Mouse (Mus musculus): ENCODE results near the gene Creg1. TPM values are rescaled to one million over a fixed set of nuclear protein-coding genes. Genes with fewer than 3 reads are reported as not detected.

The Creg1 gene
- total and polyA plus RNA-seq, 3 experiments, result 77.2 to 93.3 (median 85.7) TPM

DNA sequence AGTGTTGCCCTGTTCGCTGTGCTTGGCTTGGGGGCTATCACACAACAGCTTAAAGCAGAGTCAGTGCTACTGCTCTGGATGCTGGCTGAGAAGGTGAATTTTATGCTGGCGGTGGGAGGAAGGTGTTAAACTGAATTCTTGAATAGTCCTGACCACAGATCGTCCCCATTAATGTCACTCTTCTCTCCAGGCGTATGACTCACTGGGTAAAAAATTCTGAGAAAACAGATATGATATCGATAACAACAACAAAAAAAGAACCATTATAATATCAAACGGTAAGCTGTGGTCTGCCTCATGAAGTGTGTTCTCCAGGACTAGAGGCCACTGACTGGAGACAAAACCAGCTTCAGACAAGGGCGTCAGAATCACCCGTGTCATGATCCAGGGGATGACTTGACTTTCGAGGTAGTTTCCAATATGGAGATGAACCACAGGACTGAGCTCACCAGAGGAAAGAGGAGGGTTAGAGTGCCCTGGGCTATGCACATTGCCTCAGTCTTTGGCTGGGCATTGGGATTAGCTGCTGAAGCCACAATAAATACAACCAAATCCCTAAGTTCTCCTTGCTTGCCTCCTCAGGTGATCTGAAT lies 40.9 kb upstream of the Creg1 start:
- H3K27ac ChIP-seq, result no peak overlapping the region
- no peak overlapping the region for H3K4me3 ChIP-seq
- H3K79me2 ChIP-seq (replicated peaks; ENCODE audit: control insufficient read depth, insufficient read depth, low read length), result no peaks in the 10 kb centered on the region
- no peak for DNase-seq
- no peak overlapping the region for H3K9ac ChIP-seq (ENCODE audit: low read depth, low read length)
- intact Hi-C loops (cut with DNase I), result no loop called here
- H3K27me3 ChIP-seq (ENCODE audit: control insufficient read depth, insufficient read depth, low read length), result no peaks in the 10 kb centered on the region
- peaks cover 8% of the 10 kb centered on the region for H3K4me1 ChIP-seq (ENCODE audit: control insufficient read depth, insufficient read depth, low read length)
- 85% methylated on average over 9 of the region's 9 CpGs for WGBS
- no peak for TF ChIP-seq CTCF (IDR thresholded peaks at IDR 0.05)
- TF ChIP-seq POLR2A (IDR thresholded peaks at IDR 0.05; ENCODE audit: insufficient read depth, low read depth, low read length), result no peak
- TF ChIP-seq EP300 (IDR thresholded peaks at IDR 0.05; ENCODE audit: insufficient read depth, low read depth, low read length), result no peak
- no peaks in the 10 kb centered on the region for H3K36me3 ChIP-seq (ENCODE audit: control insufficient read depth, insufficient read depth, low read length)

DNA sequence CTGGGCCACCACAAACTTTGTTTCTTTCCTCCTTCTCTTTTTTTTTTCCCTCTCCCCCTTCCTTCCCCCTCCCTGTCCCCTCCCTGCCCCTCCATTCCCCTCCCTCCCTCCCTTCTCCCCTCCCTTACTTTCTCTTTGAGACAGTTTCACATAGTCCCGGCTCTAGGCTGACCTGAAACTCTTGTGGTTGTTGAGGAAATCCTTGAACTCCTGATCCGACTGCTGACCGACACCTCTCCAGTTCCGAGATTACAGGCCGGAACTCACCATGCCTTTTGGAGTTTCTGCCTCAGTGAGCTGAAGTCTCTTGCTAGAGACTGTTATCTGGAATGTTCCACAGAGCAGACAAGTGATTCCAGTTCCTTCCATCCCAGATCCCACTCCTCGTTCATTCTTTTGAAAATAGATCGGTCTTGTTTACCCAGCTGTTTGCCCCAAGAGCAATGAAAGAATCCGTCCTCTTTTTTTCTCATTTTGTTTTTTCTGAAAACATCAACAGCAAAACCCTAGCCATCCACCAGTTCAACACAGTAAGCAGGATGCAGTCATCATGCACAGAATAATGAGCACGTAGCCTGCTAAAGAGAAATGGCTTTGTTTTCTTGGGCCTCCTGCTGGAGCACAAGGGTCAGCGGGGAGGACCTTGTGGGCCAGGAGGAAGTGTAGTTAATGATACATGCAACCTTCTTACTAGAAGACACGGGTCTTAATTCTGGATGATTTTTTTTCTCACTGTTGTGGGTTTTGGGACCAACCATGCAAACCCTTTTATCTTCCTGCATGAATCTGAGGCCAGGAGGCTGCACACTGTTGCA lies 39.1 kb upstream of the Creg1 start:
- Histone ChIP-seq H3K27me3 (ENCODE audit: control insufficient read depth, insufficient read depth, low read length) (no peaks in the 10 kb centered on the region), H3K9ac (ENCODE audit: low read depth, low read length) (no peak overlapping the region), H3K27ac (peak overlapping the region; percentile 51), H3K36me3 (ENCODE audit: control insufficient read depth, insufficient read depth, low read length) (no peaks in the 10 kb centered on the region), H3K4me3 (no peak overlapping the region), H3K79me2 (replicated peaks; ENCODE audit: control insufficient read depth, insufficient read depth, low read length) (no peaks in the 10 kb centered on the region), H3K4me1 (ENCODE audit: control insufficient read depth, insufficient read depth, low read length) (peaks cover 3% of the 10 kb centered on the region; the same call in 1 of the 2 replicates)
- 41% methylated on average over 11 of the region's 11 CpGs for WGBS
- DNase-seq, result no peak
- intact Hi-C loops (cut with DNase I), result no loop called here
- no peak for TF ChIP-seq POLR2A (IDR thresholded peaks at IDR 0.05; ENCODE audit: insufficient read depth, low read depth, low read length)
- peak; percentile 43 for TF ChIP-seq CTCF (IDR thresholded peaks at IDR 0.05)

DNA sequence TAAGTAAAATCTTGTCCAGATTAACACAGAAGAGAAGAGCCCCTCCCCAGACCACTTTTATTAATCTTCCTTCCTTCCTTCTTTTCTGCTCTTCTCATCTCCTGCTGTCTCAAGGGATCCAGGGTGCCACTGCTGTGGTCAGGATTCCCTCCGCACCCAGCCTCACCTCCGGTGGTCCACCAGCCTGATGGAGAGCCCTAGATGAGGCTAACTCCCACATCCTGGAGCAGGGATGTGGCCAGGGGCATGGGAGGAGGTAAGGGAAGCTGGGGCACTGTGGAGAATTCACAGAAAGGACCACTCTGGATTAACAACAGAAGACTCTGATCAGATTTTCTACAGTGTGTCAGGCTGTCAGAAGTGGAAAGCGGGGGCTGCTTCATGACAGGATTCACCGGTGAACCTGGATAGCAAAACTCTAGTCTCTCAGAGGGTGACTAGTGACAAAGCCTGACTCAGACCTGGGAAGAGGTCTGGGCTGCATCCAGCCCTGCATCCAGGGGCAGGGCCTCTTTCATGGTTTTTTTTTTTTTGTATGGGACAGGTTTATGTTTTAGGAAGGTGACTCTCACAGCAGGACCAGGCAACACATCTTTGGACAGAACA lies 38.4 kb upstream of the Creg1 start:
- intact Hi-C loops (cut with DNase I), result no loop called here
- H3K27me3 ChIP-seq (ENCODE audit: control insufficient read depth, insufficient read depth, low read length), result no peaks in the 10 kb centered on the region
- 72% methylated on average over 4 of the region's 4 CpGs for WGBS
- H3K79me2 ChIP-seq (replicated peaks; ENCODE audit: control insufficient read depth, insufficient read depth, low read length), result no peaks in the 10 kb centered on the region
- H3K27ac ChIP-seq, result peak overlapping the region; percentile 51
- no peak overlapping the region for H3K4me3 ChIP-seq
- TF ChIP-seq POLR2A (IDR thresholded peaks at IDR 0.05; ENCODE audit: insufficient read depth, low read depth, low read length) (no peak), EP300 (IDR thresholded peaks at IDR 0.05; ENCODE audit: insufficient read depth, low read depth, low read length) (no peak), CTCF (IDR thresholded peaks at IDR 0.05) (no peak)
- H3K4me1 ChIP-seq (ENCODE audit: control insufficient read depth, insufficient read depth, low read length), result peaks cover 3% of the 10 kb centered on the region; the same call in 1 of the 2 replicates
- no peaks in the 10 kb centered on the region for H3K36me3 ChIP-seq (ENCODE audit: control insufficient read depth, insufficient read depth, low read length)
- DNase-seq, result no peak
- no peak overlapping the region for H3K9ac ChIP-seq (ENCODE audit: low read depth, low read length)

DNA sequence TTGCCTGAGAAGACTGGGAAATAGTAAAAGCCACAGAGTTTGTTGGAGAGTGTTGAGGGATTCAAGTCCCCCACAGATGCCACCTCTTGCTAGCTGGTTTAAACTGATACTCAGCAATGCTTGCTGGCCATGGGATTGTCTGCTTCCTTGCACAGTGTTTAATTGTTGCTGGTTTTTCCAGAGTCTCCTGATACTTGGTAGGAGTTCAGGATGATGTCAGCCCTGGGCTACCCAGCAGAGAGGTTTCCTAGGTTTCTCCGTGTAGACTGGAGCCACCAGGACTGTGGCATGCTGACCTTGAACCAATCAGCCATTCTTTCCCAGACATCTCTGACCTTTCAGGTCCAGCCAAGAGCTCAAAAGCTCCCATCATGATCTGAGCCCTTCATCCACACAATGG lies 36.6 kb upstream of the Creg1 start:
- WGBS, result 11% methylated on average over 1 of the region's 1 CpGs
- intact Hi-C loops (cut with DNase I), result no loop called here
- TF ChIP-seq CTCF (IDR thresholded peaks at IDR 0.05) (no peak), EP300 (IDR thresholded peaks at IDR 0.05; ENCODE audit: insufficient read depth, low read depth, low read length) (no peak), POLR2A (IDR thresholded peaks at IDR 0.05; ENCODE audit: insufficient read depth, low read depth, low read length) (no peak)

DNA sequence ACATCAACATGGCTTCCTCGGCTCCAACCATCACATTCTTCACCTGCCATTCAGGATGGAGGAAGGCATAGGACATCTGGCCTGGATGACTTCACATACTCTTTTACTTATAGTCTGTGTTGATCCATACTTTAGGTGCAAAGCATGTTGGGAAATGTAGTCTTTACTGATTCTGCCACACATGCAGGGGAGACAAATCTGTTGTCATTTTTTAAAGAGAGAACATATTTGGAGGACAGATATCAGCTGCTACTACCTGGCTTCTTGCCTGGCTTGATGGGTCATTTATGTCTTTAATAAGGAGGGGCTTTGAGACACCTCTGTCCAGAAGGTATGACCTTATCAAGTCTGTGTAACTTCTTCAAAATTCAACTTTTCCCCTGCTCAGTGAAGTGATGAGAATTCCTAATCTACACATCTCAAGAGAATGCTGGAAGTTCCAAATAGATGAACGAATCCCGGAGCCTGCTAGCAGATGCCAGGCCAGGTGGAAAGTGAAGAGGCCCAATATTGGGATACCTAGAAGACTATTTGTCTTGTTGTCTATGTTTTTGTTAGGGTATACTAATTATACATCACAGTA lies 35.4 kb upstream of the Creg1 start:
- Histone ChIP-seq H3K27ac (no peak overlapping the region), H3K4me3 (no peak overlapping the region), H3K9ac (ENCODE audit: low read depth, low read length) (no peak overlapping the region), H3K27me3 (ENCODE audit: control insufficient read depth, insufficient read depth, low read length) (no peaks in the 10 kb centered on the region), H3K36me3 (ENCODE audit: control insufficient read depth, insufficient read depth, low read length) (no peaks in the 10 kb centered on the region), H3K4me1 (ENCODE audit: control insufficient read depth, insufficient read depth, low read length) (peaks cover 3% of the 10 kb centered on the region; the same call in 1 of the 2 replicates), H3K79me2 (replicated peaks; ENCODE audit: control insufficient read depth, insufficient read depth, low read length) (no peaks in the 10 kb centered on the region)
- 93% methylated on average over 3 of the region's 3 CpGs for WGBS
- TF ChIP-seq EP300 (IDR thresholded peaks at IDR 0.05; ENCODE audit: insufficient read depth, low read depth, low read length), result no peak
- TF ChIP-seq POLR2A (IDR thresholded peaks at IDR 0.05; ENCODE audit: insufficient read depth, low read depth, low read length), result no peak
- no peak for TF ChIP-seq CTCF (IDR thresholded peaks at IDR 0.05)
- intact Hi-C loops (cut with DNase I), result no loop called here
- DNase-seq, result no peak

More for the DNA sequence above, 36.6 kb upstream of the Creg1 start:
- peaks cover 3% of the 10 kb centered on the region; the same call in 1 of the 2 replicates for H3K4me1 ChIP-seq (ENCODE audit: control insufficient read depth, insufficient read depth, low read length)
- no peak overlapping the region for H3K9ac ChIP-seq (ENCODE audit: low read depth, low read length)
- H3K27me3 ChIP-seq (ENCODE audit: control insufficient read depth, insufficient read depth, low read length), result no peaks in the 10 kb centered on the region
- no peak for DNase-seq
- no peaks in the 10 kb centered on the region for H3K79me2 ChIP-seq (replicated peaks; ENCODE audit: control insufficient read depth, insufficient read depth, low read length)
- H3K4me3 ChIP-seq, result no peak overlapping the region
- H3K36me3 ChIP-seq (ENCODE audit: control insufficient read depth, insufficient read depth, low read length), result no peaks in the 10 kb centered on the region
- H3K27ac ChIP-seq, result no peak overlapping the region

Measured in heart, adult 2 months (tissue).